Mouse (Mus musculus) embryonic facial prominence, embryonic 11.5 days (tissue): Measurements from ENCODE around the gene Fxyd5. TPM values are rescaled to one million over a fixed set of nuclear protein-coding genes. Genes with fewer than 3 reads are reported as not detected.

Source experiments
- ATAC-seq: fragments of 200-750 bp; cut with Nextera tagmentation; replicated peaks from 2 replicates; pipeline ENCODE4 v1.8.0; 2017; ENCODE audit warnings: low read depth; ENCODE audit not compliant: insufficient number of reproducible peaks, low FRiP score, low TSS enrichment
- DNase-seq: peaks from one replicate; pipeline ENCODE4 v3.0.0-alpha.2; 2015; ENCODE audit warnings: low spot score
- H3K27ac ChIP-seq: fragments of 300-500 bp; sonication (generic); replicated peaks from 2 replicates; pipeline ENCODE4 v1.5.1; 2014; ENCODE audit warnings: mild to moderate bottlenecking, low read depth, low read length, control low read depth
- H3K27me3 ChIP-seq: fragments of 300-500 bp; sonication (generic); 2 replicates; pipeline ENCODE4 v1.6.1; 2014; ENCODE audit warnings: mild to moderate bottlenecking, low read length, moderate library complexity, mixed read lengths; ENCODE audit not compliant: control insufficient read depth, insufficient read depth
- H3K36me3 ChIP-seq: fragments of 300-500 bp; sonication (generic); replicated peaks from 2 replicates; pipeline ENCODE4 v1.6.1; 2014; ENCODE audit warnings: low read depth, mild to moderate bottlenecking, low read length, moderate library complexity, mixed read lengths; ENCODE audit not compliant: control insufficient read depth, insufficient read depth
- H3K4me1 ChIP-seq: fragments of 300-500 bp; sonication (generic); 2 replicates; pipeline ENCODE4 v1.6.1; 2014; ENCODE audit warnings: low read length, mixed read lengths; ENCODE audit not compliant: control insufficient read depth, insufficient read depth
- H3K4me2 ChIP-seq: fragments of 300-500 bp; sonication (generic); 2 replicates; pipeline ENCODE4 v1.6.1; 2014; ENCODE audit warnings: low read depth, mild to moderate bottlenecking, control low read depth, low read length, moderate library complexity
- H3K4me3 ChIP-seq: fragments of 300-500 bp; sonication (generic); 2 replicates; pipeline ENCODE4 v1.5.1; 2014; ENCODE audit warnings: low read depth, low read length, control low read depth
- H3K9ac ChIP-seq: fragments of 300-500 bp; sonication (generic); replicated peaks from 2 replicates; pipeline ENCODE4 v1.6.1; 2014; ENCODE audit warnings: mild to moderate bottlenecking, control low read depth, low read length
- H3K9me3 ChIP-seq: fragments of 300-500 bp; sonication (generic); replicated peaks from 2 replicates; pipeline ENCODE4 v1.6.1; 2016; ENCODE audit warnings: mild to moderate bottlenecking, low read length, inconsistent platforms, mixed read lengths; ENCODE audit not compliant: control insufficient read depth
- WGBS: fragments of 180-500 bp; shearing (Covaris S2); extraction: QIAGEN DNeasy Blood & Tissue Kit; methylation state at CpG from one replicate; pipeline ENCODE4 v1.1.7; 2014; 5-methylcytosine and 5-hydroxymethylcytosine counted together
- polyA plus RNA-seq: library from polyadenylated mRNA; unstranded; fragments of >200 nt; fragmentation: Nextera tagmentation; extraction: Ambion mirVana; gene quantifications from 2 replicates; pipeline ENCODE4 v1.2.1, GENCODE M21; 2014

The Fxyd5 gene
- polyA plus RNA-seq, 1 experiment from 2014 or later, result 10.3 TPM

- DNase-seq, result no peak
- H3K27ac ChIP-seq, result no peak overlapping the region
- no peak overlapping the region for H3K9ac ChIP-seq
- H3K4me1 ChIP-seq, result peaks cover 17% of the 10 kb centered on the region
- H3K27me3 ChIP-seq, result peaks cover 42% of the 10 kb centered on the region
- no peaks in the 10 kb centered on the region for H3K9me3 ChIP-seq
- H3K4me3 ChIP-seq, result no peak overlapping the region
- ATAC-seq, result no peak
- H3K36me3 ChIP-seq, result no peaks in the 10 kb centered on the region
- 49% methylated on average over 11 of the region's 11 CpGs for WGBS
- H3K4me2 ChIP-seq, result no peak overlapping the region
Observed at GRCm38 (mm10) chr7:31054661-31055320, 12.5 kb upstream of the Fxyd5 start.

DNA sequence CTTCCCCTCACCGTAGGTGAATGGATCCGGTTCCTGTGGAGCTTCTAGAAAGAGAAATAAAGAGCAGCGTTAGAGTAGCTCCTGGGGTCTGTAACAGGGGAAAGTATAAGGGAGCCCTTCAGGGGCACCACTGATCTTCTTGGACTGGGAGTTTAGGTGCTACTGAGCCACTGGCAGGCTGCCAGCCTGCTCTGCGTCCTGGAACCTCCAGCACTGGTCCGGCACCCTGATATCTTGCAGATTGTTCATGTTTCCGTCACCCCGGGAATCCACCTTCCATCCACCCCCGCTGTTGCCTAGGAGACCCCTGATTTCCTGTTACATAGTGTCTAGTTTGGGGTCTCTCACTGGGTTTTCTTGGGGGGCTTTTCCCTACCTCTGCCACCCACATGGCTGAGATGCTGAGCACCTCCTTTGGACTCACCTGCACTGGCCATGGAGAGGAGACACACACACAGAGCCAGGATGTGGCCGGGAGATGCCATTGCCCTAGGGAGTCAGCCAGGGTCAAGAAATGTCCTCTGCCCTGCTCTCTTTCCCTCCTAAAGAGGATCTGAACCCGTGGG, 11.7 kb upstream of the Fxyd5 start:
- 24% methylated on average over 10 of the region's 10 CpGs for WGBS
- Histone ChIP-seq H3K4me3 (no peak overlapping the region), H3K9ac (no peak overlapping the region), H3K36me3 (no peaks in the 10 kb centered on the region), H3K9me3 (no peaks in the 10 kb centered on the region), H3K27ac (no peak overlapping the region), H3K4me2 (no peak overlapping the region), H3K27me3 (peaks cover 47% of the 10 kb centered on the region), H3K4me1 (peaks cover 17% of the 10 kb centered on the region)
- no peak for ATAC-seq
- no peak for DNase-seq

DNA sequence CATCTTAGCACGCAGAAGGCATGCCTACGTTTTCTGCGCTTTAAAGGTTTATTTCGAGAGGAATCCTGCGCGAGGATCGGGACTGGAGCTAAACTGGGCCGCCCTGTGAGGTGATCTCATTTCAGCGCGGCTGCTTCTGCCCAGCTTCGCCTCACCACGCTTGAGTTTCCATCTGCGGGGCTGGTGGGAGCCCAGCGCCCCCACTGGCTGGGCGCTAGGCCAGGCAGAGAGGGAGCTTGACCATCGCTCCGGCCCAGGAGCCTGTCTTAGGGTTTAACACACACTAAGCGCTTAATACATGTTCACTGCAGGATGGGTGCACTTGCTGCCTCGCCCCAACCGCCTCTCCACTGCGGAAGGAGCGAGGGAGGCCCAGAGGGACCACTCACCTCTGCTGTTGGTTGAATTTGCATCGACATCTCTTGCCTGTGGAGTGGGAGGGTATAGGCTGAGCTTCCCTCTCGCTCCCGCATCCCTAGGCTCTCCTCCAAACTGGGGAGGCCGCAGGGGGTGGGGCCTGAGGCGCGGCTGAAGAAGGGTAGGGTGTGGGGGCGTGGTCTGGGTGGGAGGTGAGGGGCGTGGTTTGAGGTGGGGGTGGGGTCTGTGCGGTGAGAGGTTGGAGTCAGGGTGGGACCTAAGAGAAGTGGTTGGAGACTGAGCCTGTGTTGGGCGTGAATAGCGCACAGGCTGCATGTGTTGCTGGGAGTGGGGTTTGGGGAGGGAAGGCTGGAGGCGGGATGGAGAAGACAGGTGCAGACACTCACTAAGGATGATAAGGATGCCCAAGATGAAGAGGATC, 10.6 kb upstream of the Fxyd5 start:
- peak overlapping the region; percentile 21; the same call in 1 of the 2 replicates for H3K4me3 ChIP-seq
- H3K4me2 ChIP-seq, result peak overlapping the region; percentile 32
- 0 out of 2 replicates have a peak overlapping the region, but pooled peaks have one; percentile 9 for H3K9ac ChIP-seq
- DNase-seq, result peak; percentile 53
- no peaks in the 10 kb centered on the region for H3K36me3 ChIP-seq
- no peaks in the 10 kb centered on the region for H3K9me3 ChIP-seq
- no peak overlapping the region for H3K27ac ChIP-seq
- H3K4me1 ChIP-seq, result peaks cover 17% of the 10 kb centered on the region
- H3K27me3 ChIP-seq, result peaks cover 47% of the 10 kb centered on the region
- under 1% methylated on average over 34 of the region's 34 CpGs for WGBS
- 0 out of 2 replicates have a peak, but pooled peaks have one; percentile 35 for ATAC-seq

- no peak overlapping the region for H3K9ac ChIP-seq
- no peak overlapping the region for H3K27ac ChIP-seq
- WGBS, result 2% methylated on average over 22 of the region's 22 CpGs
Observed at GRCm38 (mm10) chr7:31052251-31052635, 10.0 kb upstream of the Fxyd5 start.

DNA sequence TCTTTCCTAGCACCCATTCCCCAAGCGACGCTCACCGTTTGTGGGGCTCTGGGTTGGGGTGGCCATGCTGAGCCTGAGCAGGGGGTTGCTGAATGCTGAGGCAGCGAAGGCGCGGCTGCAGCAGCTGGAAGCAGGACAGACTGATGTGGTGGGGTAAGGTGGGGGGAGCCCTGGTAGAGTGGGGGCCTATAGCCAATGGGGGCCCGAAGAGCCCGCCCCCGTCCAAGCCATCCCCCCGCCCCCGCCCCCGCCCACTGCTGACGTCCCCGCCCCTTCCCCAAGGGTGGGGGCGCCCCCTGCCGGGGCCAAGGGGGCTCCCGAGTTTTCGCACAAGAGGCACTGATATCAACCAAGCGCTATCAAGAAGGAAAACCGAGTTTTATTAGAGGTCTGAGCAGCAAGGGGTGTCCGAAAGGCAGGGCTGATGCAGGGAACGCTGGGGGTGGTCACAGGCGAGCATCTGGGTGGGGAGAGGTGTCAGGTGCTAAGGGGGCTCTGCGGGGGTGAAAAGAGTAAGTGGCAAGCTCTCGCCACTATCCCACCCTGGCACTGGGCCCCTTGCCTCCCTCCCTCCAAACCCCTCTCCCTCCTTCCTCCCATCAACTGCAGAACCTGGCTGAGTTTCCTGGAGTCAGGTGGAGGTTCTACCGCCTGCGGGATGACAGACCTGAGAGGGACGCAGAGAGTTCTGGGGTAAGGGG, 9.2 kb upstream of the Fxyd5 start, which contains the start of gene Fxyd7:
Gene Fxyd7, minus strand, starts transcription at position 147 of the 701 bp plus-strand sequence.
- peaks cover 47% of the 10 kb centered on the region for H3K27me3 ChIP-seq
- H3K4me3 ChIP-seq, result peak within 1 kb of the TSS; percentile 18
- ATAC-seq (no peak), DNase-seq (no peak)
- no peak within 1 kb of the TSS for H3K27ac ChIP-seq
- H3K36me3 ChIP-seq, result no peaks in the 10 kb centered on the region
- H3K9me3 ChIP-seq, result no peaks in the 10 kb centered on the region
- WGBS, result 3% methylated on average over 28 of the region's 28 CpGs
- no peak within 1 kb of the TSS; the same call in 1 of the 2 replicates for H3K9ac ChIP-seq
- peak within 1 kb of the TSS; percentile 32 for H3K4me2 ChIP-seq
- H3K4me1 ChIP-seq, result peaks cover 17% of the 10 kb centered on the region

More at GRCm38 (mm10) chr7:31052251-31052635, 10.0 kb upstream of the Fxyd5 start:
- H3K4me2 ChIP-seq, result peak overlapping the region; percentile 32
- ATAC-seq (no peak), DNase-seq (no peak)
- no peaks in the 10 kb centered on the region for H3K36me3 ChIP-seq
- no peaks in the 10 kb centered on the region for H3K9me3 ChIP-seq
- H3K4me3 ChIP-seq, result peak overlapping the region; percentile 21; the same call in 1 of the 2 replicates
- H3K27me3 ChIP-seq, result peaks cover 47% of the 10 kb centered on the region
- H3K4me1 ChIP-seq, result peaks cover 17% of the 10 kb centered on the region

DNA sequence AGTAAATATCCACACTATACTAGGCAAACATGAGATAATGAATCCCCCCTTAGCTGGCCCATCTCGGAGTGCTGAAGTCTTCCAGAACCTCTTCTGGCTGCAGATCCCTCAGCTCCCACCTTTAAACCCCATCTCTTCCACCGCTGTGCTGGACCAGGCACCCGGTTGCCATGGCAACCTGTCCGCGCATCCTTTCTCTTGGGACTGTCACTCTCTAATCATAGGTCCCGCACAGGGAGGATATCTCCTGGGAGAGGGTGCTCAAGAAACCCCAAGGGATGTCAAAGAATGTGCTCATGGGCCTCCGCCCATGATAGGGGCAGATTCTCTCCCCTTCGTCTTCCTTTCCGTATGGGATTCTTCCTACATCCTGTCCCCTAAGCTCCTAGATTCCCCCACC, 8.6 kb upstream of the Fxyd5 start:
- no peak for ATAC-seq
- WGBS, result 2% methylated on average over 9 of the region's 9 CpGs
- H3K9me3 ChIP-seq, result no peaks in the 10 kb centered on the region
- H3K4me2 ChIP-seq, result peak overlapping the region; percentile 29; the same call in 1 of the 2 replicates
- H3K27ac ChIP-seq, result no peak overlapping the region
- peaks cover 17% of the 10 kb centered on the region for H3K4me1 ChIP-seq
- no peak overlapping the region; the same call in 1 of the 2 replicates for H3K9ac ChIP-seq
- H3K4me3 ChIP-seq, result peak overlapping the region; percentile 18
- H3K27me3 ChIP-seq, result peaks cover 47% of the 10 kb centered on the region
- DNase-seq, result no peak
- H3K36me3 ChIP-seq, result no peaks in the 10 kb centered on the region

- Histone ChIP-seq H3K4me1 (peaks cover 16% of the 10 kb centered on the region), H3K27ac (no peak overlapping the region), H3K4me2 (peak overlapping the region; percentile 32), H3K4me3 (peak overlapping the region; percentile 18; the same call in 1 of the 2 replicates), H3K36me3 (no peaks in the 10 kb centered on the region), H3K27me3 (peaks cover 47% of the 10 kb centered on the region), H3K9ac (no peak overlapping the region; the same call in 1 of the 2 replicates), H3K9me3 (no peaks in the 10 kb centered on the region)
- ATAC-seq (no peak), DNase-seq (no peak)
- WGBS, result 2% methylated on average over 6 of the region's 6 CpGs
Observed at GRCm38 (mm10) chr7:31050487-31050886, 8.2 kb upstream of the Fxyd5 start.
